Mouse (Mus musculus): Measurements from ENCODE around the gene Clca3b.
"Not testable (repeated sequence)": the region's sequence is repeated elsewhere in the genome, so short reads cannot be mapped to it uniquely, and the experiment has no call there.

GRCm38 (mm10) chr3:144808153-144808925 is 40.8 kb downstream of the Clca3b start:
- TF ChIP-seq POLR2A (IDR thresholded peaks at IDR 0.05; ENCODE audit: borderline replicate concordance, low read depth, low read length); CTCF (IDR thresholded peaks at IDR 0.05; ENCODE audit: low read depth, low read length): not testable (repeated sequence)

All from bone marrow macrophage, adult 2 months (primary cell).